Mouse (Mus musculus): ENCODE measurements around the gene Pla2g4e. TPM values are rescaled to one million over a fixed set of nuclear protein-coding genes. Genes with fewer than 3 reads are reported as not detected.

Pla2g4e gene
- polyA plus RNA-seq, 1 experiment: not detected

- Histone ChIP-seq H3K27ac (replicated peaks; ENCODE audit: low read depth, low read length) (peak overlapping the region; percentile 40), H3K4me3 (ENCODE audit: insufficient read depth, low read depth, low read length) (peak overlapping the region; percentile 81), H3K4me1 (ENCODE audit: control insufficient read depth, insufficient read depth, insufficient read length, low read length) (no peaks in the 10 kb centered on the region)
Measured at GRCm38 (mm10) chr2:120153586-120154360, 91.4 kb downstream of the Pla2g4e start.

DNA sequence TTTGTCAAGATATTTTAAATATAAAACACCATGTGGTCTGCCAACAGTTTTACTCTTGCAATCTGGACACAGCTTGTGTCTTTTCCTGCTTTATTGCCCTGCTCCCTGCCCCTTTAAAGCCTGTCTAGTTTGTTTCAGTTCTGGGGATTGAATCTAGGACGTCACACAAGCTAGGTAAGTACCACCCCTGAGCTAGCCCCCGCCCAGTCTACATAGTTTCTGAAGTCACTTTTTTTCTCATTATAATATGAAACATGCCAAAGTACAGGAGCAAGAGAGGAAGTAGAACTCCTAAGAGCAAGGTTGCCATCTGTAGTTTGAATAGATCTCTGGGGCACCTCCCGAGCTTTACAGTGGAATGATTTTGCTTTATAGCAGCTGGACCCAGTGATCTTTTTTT lies 94.6 kb downstream of the Pla2g4e start:
- Histone ChIP-seq H3K4me3 (ENCODE audit: insufficient read depth, low read depth, low read length) (no peak overlapping the region), H3K27ac (replicated peaks; ENCODE audit: low read depth, low read length) (no peak overlapping the region), H3K4me1 (ENCODE audit: control insufficient read depth, insufficient read depth, insufficient read length, low read length) (no peaks in the 10 kb centered on the region; the same call in 1 of the 2 replicates)

- Histone ChIP-seq H3K4me3 (ENCODE audit: insufficient read depth, low read depth, low read length) (no peak overlapping the region), H3K4me1 (ENCODE audit: control insufficient read depth, insufficient read depth, insufficient read length, low read length) (no peaks in the 10 kb centered on the region; the same call in 1 of the 2 replicates), H3K27ac (replicated peaks; ENCODE audit: low read depth, low read length) (no peak overlapping the region)
Measured at GRCm38 (mm10) chr2:120149634-120150033, 95.5 kb downstream of the Pla2g4e start.

GRCm38 (mm10) chr2:120147999-120148398 lies 97.1 kb downstream of the Pla2g4e start:
- H3K4me3 ChIP-seq (ENCODE audit: insufficient read depth, low read depth, low read length): no peak overlapping the region
- H3K4me1 ChIP-seq (ENCODE audit: control insufficient read depth, insufficient read depth, insufficient read length, low read length): no peaks in the 10 kb centered on the region; the same call in 1 of the 2 replicates
- H3K27ac ChIP-seq (replicated peaks; ENCODE audit: low read depth, low read length): no peak overlapping the region

DNA sequence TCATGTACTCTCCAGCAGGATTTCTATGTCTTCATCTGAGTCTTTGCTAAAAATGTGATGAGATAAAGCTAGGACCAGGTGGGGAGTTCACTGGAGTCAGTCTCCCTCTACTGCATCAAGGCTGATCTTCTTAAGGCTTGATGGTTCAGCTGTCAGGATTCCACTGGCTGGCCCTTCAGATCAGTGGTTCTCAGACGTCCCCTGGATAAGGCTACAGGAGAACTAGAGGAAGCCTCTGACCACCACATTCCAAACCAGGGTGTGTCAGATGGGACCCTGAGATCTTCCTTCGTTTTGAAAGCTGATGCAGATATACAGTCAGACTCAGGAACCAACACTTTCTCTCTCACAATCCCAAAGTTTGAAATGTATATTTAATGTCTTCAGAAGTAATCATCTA lies 97.8 kb downstream of the Pla2g4e start:
- H3K4me1 ChIP-seq (ENCODE audit: control insufficient read depth, insufficient read depth, insufficient read length, low read length): no peaks in the 10 kb centered on the region; the same call in 1 of the 2 replicates
- no peak overlapping the region for H3K27ac ChIP-seq (replicated peaks; ENCODE audit: low read depth, low read length)
- H3K4me3 ChIP-seq (ENCODE audit: insufficient read depth, low read depth, low read length): no peak overlapping the region

GRCm38 (mm10) chr2:120146543-120146942 lies 98.6 kb downstream of the Pla2g4e start:
- Histone ChIP-seq H3K4me1 (ENCODE audit: control insufficient read depth, insufficient read depth, insufficient read length, low read length) (no peaks in the 10 kb centered on the region; the same call in 1 of the 2 replicates), H3K4me3 (ENCODE audit: insufficient read depth, low read depth, low read length) (no peak overlapping the region), H3K27ac (replicated peaks; ENCODE audit: low read depth, low read length) (no peak overlapping the region)

DNA sequence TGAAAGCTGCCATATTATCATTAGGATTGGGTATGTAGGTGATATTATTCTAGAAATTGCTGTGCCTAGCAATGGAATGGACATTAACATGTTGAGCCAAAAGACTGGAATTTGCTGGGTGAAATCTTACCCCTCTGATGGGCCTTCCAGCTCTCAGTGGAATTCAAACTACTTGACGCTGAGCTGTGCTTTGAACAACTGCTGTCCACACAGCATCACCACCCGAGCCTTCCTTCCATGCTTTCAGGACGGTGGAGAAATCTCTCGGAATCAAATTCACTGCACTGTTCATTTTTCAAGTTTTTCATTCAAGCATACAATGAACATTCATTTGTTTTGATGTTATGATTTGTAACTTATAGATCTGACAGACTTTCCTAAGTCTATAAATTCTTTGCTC lies 100.7 kb downstream of the Pla2g4e start:
- Histone ChIP-seq H3K4me3 (ENCODE audit: insufficient read depth, low read depth, low read length) (no peak overlapping the region), H3K4me1 (ENCODE audit: control insufficient read depth, insufficient read depth, insufficient read length, low read length) (no peaks in the 10 kb centered on the region; the same call in 1 of the 2 replicates), H3K27ac (replicated peaks; ENCODE audit: low read depth, low read length) (no peak overlapping the region)

DNA sequence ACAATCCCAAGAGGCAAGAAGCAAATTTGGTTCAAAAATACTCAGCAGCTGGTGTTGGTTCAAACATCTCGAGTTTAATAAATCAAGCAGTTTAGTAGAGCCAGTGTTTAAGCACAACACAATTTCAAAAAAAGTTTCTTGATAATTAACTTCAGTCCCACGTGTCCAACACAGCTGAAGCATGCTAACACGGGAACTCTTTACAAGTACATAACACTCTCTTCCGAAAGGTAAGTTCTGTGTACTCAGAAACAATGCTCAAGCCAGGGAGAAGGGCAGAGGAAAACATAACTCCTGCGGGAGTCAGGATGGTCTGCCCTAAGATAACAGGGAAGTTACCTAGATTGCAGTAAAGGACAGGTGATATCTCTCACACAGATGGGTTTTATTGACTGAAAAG lies 102.8 kb downstream of the Pla2g4e start:
- Histone ChIP-seq H3K4me1 (ENCODE audit: control insufficient read depth, insufficient read depth, insufficient read length, low read length) (no peaks in the 10 kb centered on the region), H3K4me3 (ENCODE audit: insufficient read depth, low read depth, low read length) (no peak overlapping the region), H3K27ac (replicated peaks; ENCODE audit: low read depth, low read length) (no peak overlapping the region)

GRCm38 (mm10) chr2:120141671-120142070 lies 103.5 kb downstream of the Pla2g4e start:
- H3K4me3 ChIP-seq (ENCODE audit: insufficient read depth, low read depth, low read length): no peak overlapping the region
- H3K4me1 ChIP-seq (ENCODE audit: control insufficient read depth, insufficient read depth, insufficient read length, low read length): no peaks in the 10 kb centered on the region
- no peak overlapping the region for H3K27ac ChIP-seq (replicated peaks; ENCODE audit: low read depth, low read length)

GRCm38 (mm10) chr2:120140326-120140725 lies 104.8 kb downstream of the Pla2g4e start:
- H3K4me1 ChIP-seq (ENCODE audit: control insufficient read depth, insufficient read depth, insufficient read length, low read length): no peaks in the 10 kb centered on the region
- no peak overlapping the region for H3K27ac ChIP-seq (replicated peaks; ENCODE audit: low read depth, low read length)

DNA sequence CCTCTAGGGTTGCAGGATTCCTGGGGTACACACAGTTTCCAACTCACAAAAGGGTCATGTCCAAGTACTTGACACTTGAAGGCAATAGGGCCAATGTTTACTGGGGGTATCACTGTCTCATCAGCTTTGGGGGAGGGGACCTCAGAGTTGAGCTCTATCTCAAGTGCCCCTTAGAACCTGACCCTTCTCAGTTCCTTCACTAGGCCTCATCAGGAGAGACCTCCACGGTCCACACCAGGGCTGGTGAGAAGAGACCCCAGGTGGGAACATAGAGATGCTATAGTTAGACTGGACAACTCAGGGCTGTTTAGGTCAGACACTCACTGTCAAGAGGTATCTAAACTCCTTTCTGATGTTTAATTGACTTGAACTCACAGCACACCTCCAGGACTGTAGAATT lies 106.0 kb downstream of the Pla2g4e start:
- Histone ChIP-seq H3K4me3 (ENCODE audit: insufficient read depth, low read depth, low read length) (no peak overlapping the region), H3K27ac (replicated peaks; ENCODE audit: low read depth, low read length) (no peak overlapping the region), H3K4me1 (ENCODE audit: control insufficient read depth, insufficient read depth, insufficient read length, low read length) (peaks cover 5% of the 10 kb centered on the region; the same call in 1 of the 2 replicates)

More at GRCm38 (mm10) chr2:120140326-120140725, 104.8 kb downstream of the Pla2g4e start:
- H3K4me3 ChIP-seq (ENCODE audit: insufficient read depth, low read depth, low read length): no peak overlapping the region

- H3K4me1 ChIP-seq (ENCODE audit: control insufficient read depth, insufficient read depth, insufficient read length, low read length): peaks cover 8% of the 10 kb centered on the region
- H3K27ac ChIP-seq (replicated peaks; ENCODE audit: low read depth, low read length): peak overlapping the region; percentile 28
- no peak overlapping the region for H3K4me3 ChIP-seq (ENCODE audit: insufficient read depth, low read depth, low read length)
Measured at GRCm38 (mm10) chr2:120137281-120137680, 107.9 kb downstream of the Pla2g4e start.

DNA sequence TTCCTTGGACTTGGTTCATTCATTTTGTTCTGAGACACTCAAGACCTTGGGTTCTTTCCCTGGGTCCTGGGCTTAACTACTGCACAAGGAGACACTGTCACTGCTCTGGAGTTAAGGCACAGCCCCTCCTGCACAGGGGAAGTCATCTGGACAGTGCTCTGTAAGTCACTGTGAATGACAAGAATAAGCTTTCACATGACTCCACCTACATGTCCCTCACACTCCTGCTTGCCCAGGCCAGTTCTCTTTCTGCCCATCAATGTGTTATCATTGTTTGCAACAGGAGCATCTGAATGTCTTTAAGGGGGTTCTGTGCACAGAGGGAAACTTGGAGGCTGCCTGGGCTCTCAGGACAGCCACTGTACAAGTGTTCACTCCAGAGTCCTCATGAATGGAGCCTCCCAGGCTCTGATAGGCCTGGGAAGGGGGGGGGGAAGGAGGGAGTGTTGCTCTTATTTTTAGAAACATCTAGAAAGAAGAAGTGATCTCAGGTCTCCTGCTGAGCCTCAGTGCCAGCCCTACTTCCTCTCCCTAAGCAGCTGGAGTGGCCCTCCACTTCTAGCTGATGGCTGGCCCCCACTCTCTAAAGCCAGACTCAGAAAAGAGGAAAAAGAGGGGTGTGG lies 110.6 kb downstream of the Pla2g4e start:
- Histone ChIP-seq H3K4me3 (ENCODE audit: insufficient read depth, low read depth, low read length) (no peak overlapping the region), H3K27ac (replicated peaks; ENCODE audit: low read depth, low read length) (peak overlapping the region; percentile 44; the same call in 1 of the 2 replicates), H3K4me1 (ENCODE audit: control insufficient read depth, insufficient read depth, insufficient read length, low read length) (peaks cover 13% of the 10 kb centered on the region)

DNA sequence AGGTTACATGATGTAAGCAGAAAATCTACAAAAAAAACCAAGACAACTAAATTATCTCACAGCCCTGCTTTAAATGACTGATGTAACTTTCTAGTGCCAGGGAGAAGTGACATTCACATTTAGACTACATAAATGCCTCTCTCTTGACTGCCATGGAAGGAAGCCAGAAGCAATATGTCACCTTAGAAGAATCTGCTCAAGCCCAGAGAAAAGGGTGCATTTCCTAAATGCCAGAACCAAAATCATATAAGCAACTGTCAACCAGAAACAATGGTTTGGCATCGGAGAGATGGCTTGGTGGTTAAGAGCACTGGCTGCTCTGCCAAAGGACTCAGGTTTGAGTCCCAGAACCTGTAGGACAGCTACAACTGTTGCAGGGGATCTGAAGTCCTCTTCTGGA lies 113.3 kb downstream of the Pla2g4e start:
- Histone ChIP-seq H3K27ac (replicated peaks; ENCODE audit: low read depth, low read length) (no peak overlapping the region), H3K4me3 (ENCODE audit: insufficient read depth, low read depth, low read length) (no peak overlapping the region), H3K4me1 (ENCODE audit: control insufficient read depth, insufficient read depth, insufficient read length, low read length) (peaks cover 22% of the 10 kb centered on the region)

DNA sequence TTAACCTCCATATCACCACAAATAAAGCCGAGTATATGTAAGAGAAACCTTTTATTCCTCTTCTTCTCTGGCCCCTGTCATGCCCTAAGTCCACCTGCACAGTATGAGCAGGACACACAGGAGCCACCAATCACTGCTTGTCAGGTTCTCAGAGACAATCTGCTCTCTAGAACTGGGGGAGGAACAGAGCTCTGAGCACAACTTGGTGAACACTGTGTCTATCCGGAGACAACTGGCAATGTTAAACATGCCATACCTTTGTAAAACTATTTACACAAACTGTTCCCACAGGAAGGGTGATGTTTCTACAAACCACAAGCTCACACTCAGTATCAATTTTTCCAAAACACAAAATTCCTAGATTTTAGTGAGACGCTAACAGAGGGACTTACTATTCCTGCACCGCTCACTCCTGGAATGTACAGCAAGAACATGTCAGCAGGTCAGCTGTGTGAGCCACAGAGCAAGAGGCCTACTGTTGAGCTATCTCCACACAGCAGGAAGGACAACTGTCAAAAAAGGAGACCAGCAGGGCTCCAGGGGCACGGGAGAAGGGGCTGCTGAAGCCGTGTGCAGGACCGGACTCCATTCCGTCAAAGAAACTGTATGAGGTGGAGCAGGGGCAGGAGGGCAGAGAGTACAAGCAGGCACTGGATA lies 115.8 kb downstream of the Pla2g4e start:
- Histone ChIP-seq H3K4me1 (ENCODE audit: control insufficient read depth, insufficient read depth, insufficient read length, low read length) (peaks cover 20% of the 10 kb centered on the region), H3K4me3 (ENCODE audit: insufficient read depth, low read depth, low read length) (no peak overlapping the region), H3K27ac (replicated peaks; ENCODE audit: low read depth, low read length) (peak overlapping the region; percentile 81)
